Mouse (Mus musculus) testis, adult 2 months (tissue): ENCODE results near the gene Tnfaip8l1. TPM values are rescaled to one million over a fixed set of nuclear protein-coding genes. Genes with fewer than 3 reads are reported as not detected.

ENCODE experiments used
- H3K27ac ChIP-seq: fragments of 200-500 bp; 2 replicates; pipeline ENCODE4 v1.5.1; 2012; ENCODE audit warnings: low read depth, low read length; ENCODE audit not compliant: control insufficient read depth, insufficient read depth
- H3K27me3 ChIP-seq: fragments of 200-500 bp; 2 replicates; pipeline ENCODE4 v1.6.1; 2012; ENCODE audit warnings: mild to moderate bottlenecking, low read length, moderate library complexity; ENCODE audit not compliant: control insufficient read depth, insufficient read depth
- H3K36me3 ChIP-seq: fragments of 200-500 bp; 2 replicates; pipeline ENCODE4 v1.6.1; 2012; ENCODE audit warnings: mild to moderate bottlenecking, low read length; ENCODE audit not compliant: control insufficient read depth, insufficient read depth
- H3K4me1 ChIP-seq: fragments of 200-500 bp; 2 replicates; pipeline ENCODE4 v1.6.1; 2012; ENCODE audit warnings: low read length; ENCODE audit not compliant: control insufficient read depth, insufficient read depth
- H3K4me3 ChIP-seq: fragments of 200-500 bp; 2 replicates; pipeline ENCODE4 v1.5.1; 2012; ENCODE audit warnings: low read depth, mild to moderate bottlenecking, low read length, moderate library complexity, mixed read lengths; ENCODE audit not compliant: control insufficient read depth
- CTCF ChIP-seq: fragments of 200-500 bp; IDR thresholded peaks from 2 replicates; pipeline ENCODE4 v1.5.1; 2012; ENCODE audit warnings: low read depth, mild to moderate bottlenecking, inconsistent platforms, low read length, moderate library complexity; ENCODE audit not compliant: control insufficient read depth, insufficient read depth, insufficient replicate concordance
- POLR2A ChIP-seq: fragments of 200-500 bp; IDR thresholded peaks from 2 replicates; pipeline ENCODE4 v1.6.1; 2012; ENCODE audit warnings: low read depth, mild to moderate bottlenecking, inconsistent platforms, low read length, moderate library complexity; ENCODE audit not compliant: control insufficient read depth
- polyA plus RNA-seq: library from polyadenylated mRNA; depleted of rRNA; stranded (reverse); fragments of >200 nt; gene quantifications from 2 replicates; pipeline ENCODE4 v1.2.3, GENCODE M21; 2012

Tnfaip8l1 gene
- polyA plus RNA-seq, 1 experiment: 0.31 TPM

DNA sequence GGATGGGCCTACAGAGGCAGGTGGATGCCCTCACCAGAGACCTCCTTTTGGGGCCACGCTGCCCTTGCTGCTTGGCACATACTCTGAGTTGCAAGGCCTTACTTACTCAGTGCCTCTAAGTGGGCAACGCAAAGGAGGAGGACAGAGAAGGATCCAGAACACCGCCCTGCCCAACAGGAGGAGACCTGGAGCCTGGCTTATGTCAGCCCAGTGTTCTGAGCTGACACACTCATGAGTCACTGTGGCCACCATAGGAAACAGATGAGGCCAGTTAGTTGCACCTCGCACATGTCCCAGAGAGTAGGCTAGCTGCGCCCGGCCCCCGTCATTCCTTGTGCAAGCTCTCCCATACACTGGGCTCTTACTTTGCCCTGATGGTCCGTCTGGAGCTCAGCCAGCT lies 40.2 kb downstream of the Tnfaip8l1 start:
- Histone ChIP-seq H3K36me3 (no peaks in the 10 kb centered on the region; the same call in 1 of the 2 replicates), H3K27me3 (no peaks in the 10 kb centered on the region), H3K27ac (no peak overlapping the region)

DNA sequence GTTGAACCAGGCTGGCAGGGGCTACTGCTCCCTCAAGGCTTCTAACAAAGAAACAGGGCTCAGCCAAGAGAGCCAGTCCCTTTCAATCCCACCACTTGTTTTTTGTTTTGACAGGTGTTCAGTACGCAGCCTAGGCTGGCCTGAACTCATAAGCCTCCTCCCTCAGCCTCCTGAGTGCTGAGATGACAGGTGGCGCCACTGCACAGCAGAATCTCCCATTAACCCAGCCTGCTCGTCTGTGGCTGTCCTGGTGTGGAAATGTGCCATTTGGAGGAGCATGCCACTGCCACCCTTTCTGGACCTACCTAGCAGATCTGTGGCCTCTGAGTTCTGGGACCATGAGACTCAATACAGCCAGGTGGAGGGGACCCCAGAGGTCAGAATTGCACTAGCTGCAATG lies 41.5 kb downstream of the Tnfaip8l1 start:
- H3K36me3 ChIP-seq: no peaks in the 10 kb centered on the region; the same call in 1 of the 2 replicates
- H3K4me3 ChIP-seq: no peak overlapping the region
- TF ChIP-seq POLR2A: no peak
- no peak for TF ChIP-seq CTCF
- H3K27ac ChIP-seq: no peak overlapping the region
- no peaks in the 10 kb centered on the region for H3K27me3 ChIP-seq
- peaks cover 2% of the 10 kb centered on the region; the same call in 1 of the 2 replicates for H3K4me1 ChIP-seq

More for the DNA sequence above, 40.2 kb downstream of the Tnfaip8l1 start:
- Histone ChIP-seq H3K4me3 (no peak overlapping the region), H3K4me1 (peaks cover 2% of the 10 kb centered on the region; the same call in 1 of the 2 replicates)
- TF ChIP-seq POLR2A (no peak), CTCF (no peak)

DNA sequence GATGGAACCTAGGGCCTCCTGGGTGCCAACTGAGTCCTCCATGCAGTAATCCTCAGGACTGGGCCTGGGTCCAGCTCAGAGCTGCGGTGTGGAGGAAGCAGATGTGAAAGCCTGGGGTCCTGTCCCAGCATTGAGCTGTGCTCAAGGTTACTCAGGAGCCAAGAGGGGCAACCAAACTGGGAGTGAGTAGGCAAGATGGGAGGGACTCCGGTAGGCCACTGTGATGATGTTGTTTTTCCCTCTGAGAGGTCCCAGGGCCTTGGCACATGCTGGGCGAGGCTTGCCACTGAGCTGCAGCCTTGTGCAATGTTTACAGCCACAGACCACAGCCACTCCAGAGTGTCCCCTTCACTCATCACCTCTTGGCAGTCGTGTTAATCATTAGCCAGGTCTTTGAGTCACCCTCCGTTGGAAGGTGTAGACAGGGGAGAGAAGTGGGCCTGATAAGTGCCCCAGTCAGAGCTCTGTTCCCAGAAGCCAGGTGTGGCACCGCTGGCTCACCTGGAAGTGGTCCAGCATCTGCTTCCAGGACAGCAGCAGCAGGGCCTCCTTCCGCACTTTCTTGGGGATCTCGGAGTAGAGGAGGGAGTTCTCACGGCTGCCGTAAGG lies 44.1 kb downstream of the Tnfaip8l1 start:
- no peak overlapping the region for H3K4me3 ChIP-seq
- no peak overlapping the region for H3K27ac ChIP-seq
- H3K27me3 ChIP-seq: no peaks in the 10 kb centered on the region
- TF ChIP-seq POLR2A: no peak
- no peak for TF ChIP-seq CTCF
- H3K4me1 ChIP-seq: no peaks in the 10 kb centered on the region
- H3K36me3 ChIP-seq: no peaks in the 10 kb centered on the region; the same call in 1 of the 2 replicates

DNA sequence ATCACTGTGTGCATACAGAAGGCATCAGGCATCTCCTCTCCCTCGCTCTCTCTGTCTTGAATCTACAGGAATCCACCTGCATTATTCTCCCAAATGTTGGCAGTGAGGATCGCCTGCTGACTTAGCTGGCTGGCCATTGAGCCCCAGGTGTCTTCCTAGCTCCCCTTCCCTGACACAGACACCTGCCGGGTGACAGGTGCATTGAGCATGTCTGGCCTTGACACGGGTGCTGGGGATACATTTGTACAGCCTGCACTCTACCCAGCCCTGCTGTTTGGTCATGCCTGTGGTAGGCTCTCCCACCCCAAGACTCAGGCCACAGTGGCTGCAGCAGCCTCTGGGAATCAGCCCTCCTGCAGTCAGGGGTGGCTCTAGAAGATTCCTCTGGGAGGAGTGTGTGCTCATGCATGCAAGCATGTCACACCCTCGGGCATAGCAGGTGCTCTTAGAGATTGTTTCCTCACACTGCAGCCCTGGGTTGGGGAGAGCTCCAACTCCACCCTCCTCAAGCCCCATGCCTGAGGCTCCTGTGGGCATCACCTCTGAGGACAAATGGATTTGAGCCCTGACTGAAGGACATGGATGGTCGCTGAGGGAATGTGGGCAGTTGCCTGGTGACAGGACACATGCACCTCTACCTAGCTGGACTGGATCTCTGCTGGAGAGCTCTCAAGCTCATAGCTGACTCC lies 44.9 kb downstream of the Tnfaip8l1 start:
- Histone ChIP-seq H3K36me3 (no peaks in the 10 kb centered on the region; the same call in 1 of the 2 replicates), H3K4me1 (no peaks in the 10 kb centered on the region), H3K4me3 (no peak overlapping the region), H3K27ac (no peak overlapping the region), H3K27me3 (no peaks in the 10 kb centered on the region)
- TF ChIP-seq POLR2A: no peak
- TF ChIP-seq CTCF: no peak

DNA sequence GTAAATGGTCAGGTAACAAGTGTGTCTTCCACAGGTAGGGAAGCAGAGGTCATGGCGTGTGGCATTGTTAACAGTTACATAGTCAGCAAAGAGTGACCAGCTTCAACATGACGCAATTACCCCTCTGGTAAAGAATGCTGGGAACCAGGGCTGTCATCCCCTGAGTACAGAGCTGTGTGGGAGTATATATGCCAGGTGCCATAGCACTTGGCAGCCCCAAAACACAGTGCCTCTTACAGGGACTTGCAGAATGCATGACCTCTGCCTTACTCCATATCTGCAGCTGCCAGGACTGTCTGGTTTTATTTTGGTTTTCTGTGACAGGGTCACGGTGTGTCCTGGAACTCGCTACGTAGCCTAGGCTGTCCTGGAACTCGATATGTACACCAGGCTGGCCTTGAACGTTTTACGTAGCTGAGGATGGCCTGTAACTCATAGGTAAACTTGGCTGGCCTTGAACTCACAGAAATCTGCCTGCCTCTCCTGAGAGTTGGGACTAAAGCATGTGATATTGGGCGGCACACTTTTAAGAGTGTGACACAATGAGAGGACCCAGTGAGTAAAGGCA lies 45.8 kb downstream of the Tnfaip8l1 start:
- H3K27me3 ChIP-seq: no peaks in the 10 kb centered on the region
- no peaks in the 10 kb centered on the region for H3K4me1 ChIP-seq
- no peaks in the 10 kb centered on the region; the same call in 1 of the 2 replicates for H3K36me3 ChIP-seq
- no peak overlapping the region for H3K27ac ChIP-seq
- no peak overlapping the region for H3K4me3 ChIP-seq
- TF ChIP-seq POLR2A (no peak), CTCF (no peak)

DNA sequence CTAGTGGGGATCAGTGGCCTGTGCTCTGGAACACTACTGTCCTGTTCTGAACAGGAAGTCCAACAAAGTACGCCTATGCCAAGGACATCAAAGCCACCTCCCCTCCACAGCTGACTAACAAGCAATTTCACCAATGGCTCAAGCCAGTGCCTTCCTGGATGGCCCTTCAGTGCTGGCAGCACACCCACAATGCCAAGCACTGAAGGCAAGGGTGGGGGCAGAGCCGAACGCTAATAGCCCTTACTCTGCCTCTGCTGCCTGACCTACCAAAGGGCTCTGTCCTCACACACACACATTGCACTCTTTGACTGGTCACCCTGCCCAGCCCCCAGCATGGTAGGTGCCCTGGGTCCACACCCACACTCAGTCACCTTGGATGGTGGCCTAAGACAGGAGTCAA lies 46.5 kb downstream of the Tnfaip8l1 start:
- H3K4me3 ChIP-seq: no peak overlapping the region
- no peaks in the 10 kb centered on the region for H3K4me1 ChIP-seq
- no peak overlapping the region for H3K27ac ChIP-seq
- H3K36me3 ChIP-seq: no peaks in the 10 kb centered on the region; the same call in 1 of the 2 replicates
- no peak for TF ChIP-seq POLR2A
- no peak for TF ChIP-seq CTCF
- no peaks in the 10 kb centered on the region for H3K27me3 ChIP-seq

DNA sequence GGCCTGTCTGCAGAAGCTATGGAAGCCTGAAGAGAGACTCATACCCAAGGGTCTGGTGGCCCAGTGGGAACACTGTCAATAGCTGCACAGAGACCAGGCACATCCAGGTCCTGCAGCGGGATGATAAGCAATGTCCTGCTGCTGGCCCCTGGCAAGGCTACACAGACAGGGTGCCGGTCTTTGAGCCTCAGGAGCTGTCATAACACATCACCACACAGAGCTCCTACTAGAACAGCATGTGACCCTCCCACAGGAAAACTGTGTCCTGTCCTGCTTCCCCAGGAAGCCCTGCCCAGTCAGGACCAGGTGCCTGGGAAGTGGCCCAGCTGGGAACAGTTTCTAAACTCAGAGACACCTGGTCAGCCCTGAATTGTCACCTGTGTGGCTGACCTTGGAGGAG lies 48.8 kb downstream of the Tnfaip8l1 start:
- Histone ChIP-seq H3K36me3 (no peaks in the 10 kb centered on the region), H3K4me1 (no peaks in the 10 kb centered on the region), H3K4me3 (no peak overlapping the region), H3K27me3 (no peaks in the 10 kb centered on the region), H3K27ac (no peak overlapping the region)
- no peak for TF ChIP-seq POLR2A
- no peak for TF ChIP-seq CTCF

DNA sequence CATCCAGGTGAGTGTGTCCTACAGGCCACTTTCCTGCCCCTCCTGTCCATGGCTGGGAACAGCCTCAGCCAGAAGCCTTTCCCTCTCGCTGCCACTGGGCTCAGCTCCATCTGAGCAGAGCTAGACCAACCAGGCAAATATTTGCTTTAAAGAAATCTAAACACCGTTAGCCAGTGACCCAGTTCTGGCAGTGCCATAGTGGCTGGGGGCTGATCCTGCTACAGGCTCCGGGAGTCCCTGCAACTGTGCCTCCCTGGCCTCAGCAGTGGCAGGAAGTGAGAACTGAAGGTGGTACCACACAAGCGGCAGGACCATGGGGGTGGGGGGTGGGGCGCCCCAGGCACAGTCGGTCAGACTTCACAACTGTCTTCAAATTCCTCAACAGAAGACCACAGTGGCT lies 50.4 kb downstream of the Tnfaip8l1 start:
- H3K4me3 ChIP-seq: no peak overlapping the region
- peaks cover 2% of the 10 kb centered on the region for H3K4me1 ChIP-seq
- no peak overlapping the region for H3K27ac ChIP-seq
- TF ChIP-seq CTCF: no peak
- no peak for TF ChIP-seq POLR2A
- no peaks in the 10 kb centered on the region for H3K36me3 ChIP-seq
- H3K27me3 ChIP-seq: no peaks in the 10 kb centered on the region
